Mouse (Mus musculus) kidney, adult 2 months (tissue): Measurements from ENCODE around the gene Klhl18. TPM values are rescaled to one million over a fixed set of nuclear protein-coding genes. Genes with fewer than 3 reads are reported as not detected.

Source experiments
- DNase-seq: peaks from one replicate; pipeline ENCODE4 v3.0.0; 2021
- H3K27ac ChIP-seq: fragments of 200-500 bp; 2 replicates; pipeline ENCODE4 v1.5.1; 2012; ENCODE audit warnings: low read depth, low read length, control low read depth, inconsistent platforms; ENCODE audit not compliant: insufficient read depth
- H3K27me3 ChIP-seq: fragments of 200-500 bp; replicated peaks from 2 replicates; pipeline ENCODE4 v1.6.1; 2012; ENCODE audit warnings: mild to moderate bottlenecking, moderate library complexity, low read length, inconsistent platforms; ENCODE audit not compliant: control insufficient read depth, insufficient read depth
- H3K36me3 ChIP-seq: fragments of 200-500 bp; 2 replicates; pipeline ENCODE4 v1.6.1; 2012; ENCODE audit warnings: mild to moderate bottlenecking, moderate library complexity, low read length, inconsistent platforms; ENCODE audit not compliant: control insufficient read depth, insufficient read depth
- H3K4me1 ChIP-seq: fragments of 200-500 bp; 2 replicates; pipeline ENCODE4 v1.6.1; 2011; ENCODE audit warnings: low read length; ENCODE audit not compliant: control insufficient read depth, insufficient read depth
- H3K4me3 ChIP-seq: fragments of 200-500 bp; 2 replicates; pipeline ENCODE4 v1.5.1; 2011; ENCODE audit warnings: mild to moderate bottlenecking, low read depth, low read length, control low read depth; ENCODE audit not compliant: insufficient read depth
- CTCF ChIP-seq: fragments of 200-500 bp; conservative IDR thresholded peaks from 2 replicates; pipeline ENCODE4 v1.5.1; 2011; ENCODE audit warnings: low read depth, mild to moderate bottlenecking, control low read depth, low read length, moderate library complexity, mixed read lengths; ENCODE audit not compliant: insufficient read depth, insufficient read length
- POLR2A ChIP-seq: fragments of 200-500 bp; IDR thresholded peaks from one replicate; pipeline ENCODE4 v1.6.1; 2011; ENCODE audit warnings: low read depth, low read length, control low read depth
- WGBS: fragments of 180-500 bp; shearing (Covaris S2); methylation state at CpG from one replicate; pipeline ENCODE4 v1.1.7; 2018; 5-methylcytosine and 5-hydroxymethylcytosine counted together
- polyA plus RNA-seq: library from polyadenylated mRNA; depleted of rRNA; stranded (reverse); fragments of >200 nt; gene quantifications from 2 replicates; pipeline ENCODE4 v1.2.3, GENCODE M21; 2012

The Klhl18 gene
- polyA plus RNA-seq, 1 experiment: 17.8 TPM

DNA sequence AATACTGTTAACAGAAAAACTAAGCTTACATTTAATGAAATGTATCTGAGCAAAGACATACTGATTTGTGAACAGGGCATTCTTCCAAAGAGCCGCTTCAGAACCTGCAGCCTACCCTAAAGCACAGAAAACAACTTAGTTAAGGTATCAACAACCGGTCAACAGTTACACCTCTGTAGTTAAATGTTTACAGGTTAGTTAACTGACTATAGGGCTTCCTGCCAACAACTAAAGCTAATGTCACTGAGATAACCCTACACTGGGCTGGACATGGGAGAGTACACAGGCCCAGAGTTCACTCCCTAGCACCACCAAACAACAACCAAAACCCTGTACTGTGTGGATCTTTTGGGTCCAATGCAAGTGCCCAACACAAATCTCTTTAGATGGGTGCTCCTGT, 73.8 kb downstream of the Klhl18 start:
- DNase-seq: peak; percentile 71
- peaks cover 23% of the 10 kb centered on the region for H3K4me1 ChIP-seq
- H3K27ac ChIP-seq: peak overlapping the region; percentile 75
- H3K36me3 ChIP-seq: no peaks in the 10 kb centered on the region
- no peaks in the 10 kb centered on the region for H3K27me3 ChIP-seq
- 53% methylated on average over 2 of the region's 2 CpGs for WGBS
- H3K4me3 ChIP-seq: no peak overlapping the region
- no peak for TF ChIP-seq CTCF
- no peak for TF ChIP-seq POLR2A

- H3K27me3 ChIP-seq: no peaks in the 10 kb centered on the region
- WGBS: 58% methylated on average over 5 of the region's 5 CpGs
- H3K4me3 ChIP-seq: no peak overlapping the region
- peak; percentile 23 for DNase-seq
- H3K27ac ChIP-seq: peak overlapping the region; percentile 16; the same call in 1 of the 2 replicates
- H3K36me3 ChIP-seq: no peaks in the 10 kb centered on the region
- TF ChIP-seq POLR2A: no peak
- no peak for TF ChIP-seq CTCF
- peaks cover 16% of the 10 kb centered on the region for H3K4me1 ChIP-seq
Observed at GRCm38 (mm10) chr9:110400650-110401049, 75.8 kb downstream of the Klhl18 start.

DNA sequence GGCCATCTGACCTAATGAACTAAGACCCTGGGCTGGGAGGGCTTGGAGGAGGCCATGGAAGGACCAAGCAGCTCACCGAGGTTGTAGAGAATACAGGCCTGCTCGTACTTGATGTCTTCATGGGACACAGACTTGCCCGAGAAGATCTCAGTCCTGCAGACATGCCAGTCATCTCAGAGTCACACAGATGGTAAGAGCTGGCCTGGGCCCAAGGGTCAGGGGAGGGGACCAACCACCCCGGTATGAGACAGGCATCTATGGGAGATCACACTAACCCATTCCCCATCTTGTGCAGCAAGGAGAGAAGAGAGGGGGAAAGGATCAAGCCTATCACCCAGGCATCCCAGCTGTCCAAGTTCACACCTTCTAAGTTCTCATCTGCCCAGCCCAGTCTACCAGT, 83.2 kb downstream of the Klhl18 start:
- no peak overlapping the region for H3K4me3 ChIP-seq
- no peaks in the 10 kb centered on the region for H3K36me3 ChIP-seq
- DNase-seq: no peak
- no peak overlapping the region for H3K27ac ChIP-seq
- H3K27me3 ChIP-seq: no peaks in the 10 kb centered on the region
- TF ChIP-seq POLR2A (no peak), CTCF (no peak)
- no peaks in the 10 kb centered on the region for H3K4me1 ChIP-seq
- 86% methylated on average over 4 of the region's 4 CpGs for WGBS

GRCm38 (mm10) chr9:110390843-110391242, 85.7 kb downstream of the Klhl18 start:
- Histone ChIP-seq H3K4me3 (no peak overlapping the region), H3K4me1 (no peaks in the 10 kb centered on the region), H3K36me3 (no peaks in the 10 kb centered on the region), H3K27me3 (no peaks in the 10 kb centered on the region), H3K27ac (no peak overlapping the region)
- TF ChIP-seq POLR2A (no peak), CTCF (no peak)
- 90% methylated on average over 3 of the region's 3 CpGs for WGBS
- DNase-seq: no peak

DNA sequence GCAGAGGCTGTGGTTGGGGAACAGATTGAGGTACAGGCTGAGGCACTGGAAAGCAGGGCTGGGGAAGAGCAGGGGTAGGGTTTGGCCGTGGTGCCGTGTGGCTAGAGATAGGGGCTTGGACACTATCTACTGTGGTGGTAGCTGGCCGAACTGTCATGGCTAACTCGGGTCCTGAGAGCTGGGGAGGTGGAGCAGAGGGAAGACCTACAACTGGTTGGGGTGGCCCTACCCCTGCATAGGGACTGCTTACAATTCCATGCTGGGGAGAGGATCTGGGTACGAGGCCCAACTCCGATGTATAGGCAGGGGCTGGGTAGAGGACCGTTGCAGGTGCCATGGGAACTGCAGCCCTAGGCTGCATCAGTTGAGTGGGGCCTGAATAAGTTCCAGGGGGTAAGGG, 88.5 kb downstream of the Klhl18 start:
- no peaks in the 10 kb centered on the region for H3K4me1 ChIP-seq
- DNase-seq: no peak
- H3K27ac ChIP-seq: no peak overlapping the region
- no peaks in the 10 kb centered on the region for H3K27me3 ChIP-seq
- no peaks in the 10 kb centered on the region for H3K36me3 ChIP-seq
- no peak overlapping the region for H3K4me3 ChIP-seq
- TF ChIP-seq CTCF (no peak), POLR2A (no peak)
- WGBS: 94% methylated on average over 7 of the region's 7 CpGs

GRCm38 (mm10) chr9:110384369-110384929, 92.0 kb downstream of the Klhl18 start:
- DNase-seq: no peak
- no peak overlapping the region for H3K27ac ChIP-seq
- no peaks in the 10 kb centered on the region for H3K27me3 ChIP-seq
- WGBS: 90% methylated on average over 7 of the region's 7 CpGs
- H3K4me1 ChIP-seq: no peaks in the 10 kb centered on the region
- no peak for TF ChIP-seq CTCF
- TF ChIP-seq POLR2A: no peak
- H3K36me3 ChIP-seq: no peaks in the 10 kb centered on the region
- H3K4me3 ChIP-seq: no peak overlapping the region

GRCm38 (mm10) chr9:110381292-110381691, 95.2 kb downstream of the Klhl18 start:
- Histone ChIP-seq H3K36me3 (no peaks in the 10 kb centered on the region), H3K27me3 (no peaks in the 10 kb centered on the region), H3K4me3 (no peak overlapping the region), H3K27ac (no peak overlapping the region), H3K4me1 (no peaks in the 10 kb centered on the region)
- no peak for DNase-seq
- 77% methylated on average over 12 of the region's 12 CpGs for WGBS
- TF ChIP-seq CTCF: no peak
- TF ChIP-seq POLR2A: no peak

DNA sequence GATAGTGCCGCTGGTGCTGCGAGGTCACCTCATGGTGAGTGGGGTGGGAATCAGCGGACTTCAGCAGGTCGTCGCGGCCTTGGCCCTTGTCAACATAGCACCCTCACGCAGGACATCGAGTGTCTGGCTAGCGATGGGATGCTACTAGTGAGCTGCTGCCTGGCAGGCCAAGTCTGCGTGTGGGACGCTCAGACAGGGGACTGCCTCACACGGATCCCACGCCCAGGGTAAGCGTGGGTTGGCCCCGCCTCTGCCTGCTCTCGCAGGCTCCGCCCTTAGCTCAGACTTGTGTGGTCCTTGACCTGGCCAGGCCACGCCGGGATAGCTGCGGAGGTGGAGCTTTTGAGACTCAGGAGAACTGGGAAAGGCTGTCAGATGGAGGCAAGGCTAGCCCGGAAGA, 95.8 kb downstream of the Klhl18 start:
- 61% methylated on average over 21 of the region's 21 CpGs for WGBS
- TF ChIP-seq CTCF: no peak
- TF ChIP-seq POLR2A: no peak

More for the DNA sequence above, 95.8 kb downstream of the Klhl18 start:
- Histone ChIP-seq H3K27ac (no peak overlapping the region), H3K27me3 (no peaks in the 10 kb centered on the region), H3K4me1 (no peaks in the 10 kb centered on the region), H3K36me3 (no peaks in the 10 kb centered on the region), H3K4me3 (no peak overlapping the region)
- peak; percentile 28 for DNase-seq
